Mouse (Mus musculus) stomach, embryonic 14.5 days (tissue): ENCODE measurements around the gene Ece1. TPM values are rescaled to one million over a fixed set of nuclear protein-coding genes. Genes with fewer than 3 reads are reported as not detected.

Experiments used
- ATAC-seq: fragments of 200-750 bp; cut with Nextera tagmentation; 2 replicates; pipeline ENCODE4 v1.8.0; 2017; ENCODE audit warnings: low read depth, moderate TSS enrichment; ENCODE audit not compliant: insufficient number of reproducible peaks, insufficient read depth, low FRiP score
- H3K27ac ChIP-seq: fragments of 300-500 bp; sonication (generic); 2 replicates; pipeline ENCODE4 v1.5.1; 2014; ENCODE audit warnings: mild to moderate bottlenecking, low read length, moderate library complexity, mixed read lengths
- H3K27me3 ChIP-seq: fragments of 300-500 bp; sonication (generic); 2 replicates; pipeline ENCODE4 v1.6.1; 2014; ENCODE audit warnings: low read length, control low read depth, mixed read lengths; ENCODE audit not compliant: control insufficient read depth, insufficient read depth
- H3K36me3 ChIP-seq: fragments of 300-500 bp; sonication (generic); 2 replicates; pipeline ENCODE4 v1.6.1; 2014; ENCODE audit warnings: mild to moderate bottlenecking, control low read depth, low read length, moderate library complexity, mixed read lengths; ENCODE audit not compliant: control insufficient read depth, insufficient read depth
- H3K4me1 ChIP-seq: fragments of 300-500 bp; sonication (generic); 2 replicates; pipeline ENCODE4 v1.6.1; 2014; ENCODE audit warnings: low read length, control low read depth, mixed read lengths; ENCODE audit not compliant: control insufficient read depth, insufficient read depth
- H3K4me2 ChIP-seq: fragments of 300-500 bp; sonication (generic); replicated peaks from 2 replicates; pipeline ENCODE4 v1.6.1; 2014; ENCODE audit warnings: low read depth, low read length, control low read depth
- H3K4me3 ChIP-seq: fragments of 300-500 bp; sonication (generic); 2 replicates; pipeline ENCODE4 v1.5.1; 2014; ENCODE audit warnings: low read depth, low read length, control low read depth
- H3K9ac ChIP-seq: fragments of 300-500 bp; sonication (generic); replicated peaks from 2 replicates; pipeline ENCODE4 v1.6.1; 2014; ENCODE audit warnings: low read depth, mild to moderate bottlenecking, control low read depth, low read length, moderate library complexity, mixed read lengths
- H3K9me3 ChIP-seq: fragments of 300-500 bp; sonication (generic); 2 replicates; pipeline ENCODE4 v1.6.1; 2016; ENCODE audit warnings: low read depth, low read length, control low read depth; ENCODE audit not compliant: control insufficient read depth
- WGBS: fragments of 180-500 bp; shearing (Covaris S2); extraction: QIAGEN DNeasy Blood & Tissue Kit; methylation state at CpG from one replicate; pipeline ENCODE4 v1.1.7; 2014; 5-methylcytosine and 5-hydroxymethylcytosine counted together
- polyA plus RNA-seq: library from polyadenylated mRNA; unstranded; fragments of >200 nt; fragmentation: Nextera tagmentation; extraction: Ambion mirVana; gene quantifications from 2 replicates; pipeline ENCODE4 v1.2.1, GENCODE M21; 2014

Ece1 gene
- polyA plus RNA-seq, 1 experiment from 2014 or later = 80.6 TPM

DNA sequence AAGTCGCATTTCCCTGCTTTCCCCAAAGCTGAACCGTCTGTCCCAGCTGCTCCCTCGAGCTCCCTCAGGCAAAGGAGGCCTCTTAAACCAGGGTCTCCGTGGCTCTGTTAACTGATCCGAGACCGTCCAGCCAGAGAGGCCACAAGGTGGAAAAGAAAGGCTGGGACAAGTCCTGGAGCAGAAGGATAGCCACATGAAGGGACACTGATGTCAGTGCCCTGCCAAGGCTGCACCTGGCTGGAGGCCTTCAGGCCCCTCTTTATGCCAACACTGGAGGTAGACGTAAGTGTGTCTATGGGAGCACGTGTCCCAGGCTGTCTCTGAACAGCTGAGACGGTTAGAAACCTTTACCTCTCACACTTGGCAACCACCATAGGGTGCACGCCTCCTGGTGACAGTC is 57.1 kb downstream of the Ece1 start:
- Histone ChIP-seq H3K4me1 (peaks cover 45% of the 10 kb centered on the region), H3K27ac (peak overlapping the region; percentile 92; the same call in 1 of the 2 replicates), H3K9ac (no peak overlapping the region), H3K9me3 (no peaks in the 10 kb centered on the region), H3K36me3 (peaks cover 9% of the 10 kb centered on the region), H3K4me2 (no peak overlapping the region), H3K4me3 (no peak overlapping the region), H3K27me3 (no peaks in the 10 kb centered on the region)
- ATAC-seq = no peak
- 65% methylated on average over 10 of the region's 10 CpGs for WGBS

DNA sequence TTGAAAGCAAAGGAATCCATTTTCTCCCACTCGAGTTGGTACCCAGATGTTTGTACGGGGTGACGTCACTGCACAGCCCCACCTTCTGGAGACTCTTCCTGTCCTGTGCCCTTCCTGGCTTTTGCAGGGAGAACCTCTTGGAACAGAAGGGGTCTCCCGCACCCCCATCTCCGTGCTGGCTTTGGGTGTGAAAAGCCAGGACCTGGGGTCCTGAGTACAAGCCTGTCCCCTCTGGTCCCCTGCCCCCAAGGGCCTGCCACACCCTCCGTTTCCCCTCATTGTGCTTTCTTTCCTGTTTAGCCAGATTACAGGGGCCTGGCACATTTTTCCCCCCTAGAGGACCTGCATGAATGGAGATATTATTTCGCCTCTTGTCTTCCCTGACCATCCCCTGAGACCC is 58.0 kb downstream of the Ece1 start:
- WGBS = 29% methylated on average over 7 of the region's 7 CpGs
- Histone ChIP-seq H3K27me3 (no peaks in the 10 kb centered on the region), H3K36me3 (peaks cover 9% of the 10 kb centered on the region), H3K4me3 (no peak overlapping the region), H3K4me1 (peaks cover 43% of the 10 kb centered on the region), H3K9me3 (no peaks in the 10 kb centered on the region), H3K27ac (peak overlapping the region; percentile 92), H3K4me2 (0 out of 2 replicates have a peak overlapping the region, but pooled peaks have one; percentile 1), H3K9ac (no peak overlapping the region)
- no peak; the same call in 1 of the 2 replicates for ATAC-seq

DNA sequence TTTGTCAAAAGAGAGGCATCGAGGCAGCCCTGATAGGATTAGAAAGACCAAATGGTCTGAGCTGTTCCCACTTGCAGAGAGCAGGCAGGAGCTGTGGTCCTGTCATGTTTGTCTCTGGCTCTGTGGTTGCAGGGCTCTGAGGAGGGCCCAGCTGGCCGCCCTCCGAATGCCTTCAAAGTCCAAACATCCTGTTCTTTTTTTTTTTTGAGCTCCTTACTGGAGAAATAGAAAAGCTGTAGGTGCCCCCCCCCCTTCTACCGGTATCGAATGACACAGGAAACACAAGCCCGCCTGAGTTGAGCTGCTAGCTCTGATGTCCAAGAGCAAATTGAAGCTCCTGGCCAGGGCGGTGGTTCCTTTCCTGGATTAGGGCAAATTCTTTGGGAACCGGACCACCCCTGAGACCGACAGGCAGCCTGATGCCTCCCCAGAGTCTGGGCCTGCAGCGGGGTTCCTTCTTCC is 58.5 kb downstream of the Ece1 start:
- H3K27ac ChIP-seq = peak overlapping the region; percentile 92
- H3K27me3 ChIP-seq = no peaks in the 10 kb centered on the region
- ATAC-seq = no peak
- H3K36me3 ChIP-seq = peaks cover 9% of the 10 kb centered on the region
- peaks cover 43% of the 10 kb centered on the region for H3K4me1 ChIP-seq
- peak overlapping the region; percentile 31 for H3K4me2 ChIP-seq
- peak overlapping the region; percentile 13; the same call in 1 of the 2 replicates for H3K4me3 ChIP-seq
- H3K9me3 ChIP-seq = no peaks in the 10 kb centered on the region
- no peak overlapping the region; the same call in 1 of the 2 replicates for H3K9ac ChIP-seq
- 9% methylated on average over 10 of the region's 10 CpGs for WGBS

DNA sequence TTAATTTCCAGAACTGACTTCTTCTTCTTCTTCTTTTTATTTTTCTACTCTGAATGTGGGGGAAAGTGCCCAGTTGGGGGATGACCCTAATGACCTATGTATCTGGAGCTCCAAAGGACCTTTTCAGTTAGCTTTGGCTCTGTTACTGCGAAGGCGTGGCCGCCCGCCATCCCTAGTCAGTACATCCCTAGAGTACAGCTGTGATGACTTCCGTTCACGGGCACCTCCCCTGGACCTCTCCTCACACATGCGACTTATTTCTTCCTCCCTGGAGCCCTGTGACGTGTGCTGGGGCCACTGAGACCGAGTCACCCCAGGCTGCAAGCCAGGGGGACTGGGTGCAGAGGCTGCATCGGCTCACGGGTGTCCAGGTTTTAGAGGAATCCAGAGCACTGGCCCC is 59.5 kb downstream of the Ece1 start:
- no peak overlapping the region for H3K9ac ChIP-seq
- H3K4me3 ChIP-seq = no peak overlapping the region
- peaks cover 14% of the 10 kb centered on the region for H3K36me3 ChIP-seq
- H3K4me1 ChIP-seq = peaks cover 43% of the 10 kb centered on the region
- no peak overlapping the region for H3K27ac ChIP-seq
- peak overlapping the region; percentile 16; the same call in 1 of the 2 replicates for H3K4me2 ChIP-seq
- 82% methylated on average over 11 of the region's 11 CpGs for WGBS
- no peaks in the 10 kb centered on the region for H3K9me3 ChIP-seq
- no peak for ATAC-seq
- H3K27me3 ChIP-seq = no peaks in the 10 kb centered on the region

DNA sequence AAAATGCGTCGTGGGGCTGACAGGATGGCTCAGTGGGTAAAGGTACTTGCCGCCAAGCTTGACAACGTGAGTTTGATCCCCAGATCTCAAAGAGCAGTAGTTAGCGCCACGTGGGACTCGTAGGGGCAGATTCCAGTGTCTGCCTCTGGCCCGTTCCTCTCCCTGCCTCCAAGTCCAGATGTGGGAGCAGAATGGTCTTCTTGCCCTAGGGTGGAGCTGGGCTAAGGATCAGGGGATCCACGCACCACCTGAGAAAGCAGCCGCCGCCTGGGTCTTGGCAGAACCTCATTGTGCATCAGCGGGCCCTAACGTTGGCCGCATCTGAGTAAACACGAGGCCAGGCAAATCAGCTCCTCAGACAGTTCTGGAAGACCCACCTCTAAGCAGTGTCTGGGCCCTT is 61.0 kb downstream of the Ece1 start:
- no peak overlapping the region for H3K9ac ChIP-seq
- H3K4me2 ChIP-seq = no peak overlapping the region
- peaks cover 33% of the 10 kb centered on the region for H3K4me1 ChIP-seq
- no peak for ATAC-seq
- no peaks in the 10 kb centered on the region for H3K9me3 ChIP-seq
- WGBS = 85% methylated on average over 15 of the region's 15 CpGs
- H3K4me3 ChIP-seq = no peak overlapping the region
- H3K27me3 ChIP-seq = no peaks in the 10 kb centered on the region
- H3K36me3 ChIP-seq = peaks cover 23% of the 10 kb centered on the region
- H3K27ac ChIP-seq = no peak overlapping the region

DNA sequence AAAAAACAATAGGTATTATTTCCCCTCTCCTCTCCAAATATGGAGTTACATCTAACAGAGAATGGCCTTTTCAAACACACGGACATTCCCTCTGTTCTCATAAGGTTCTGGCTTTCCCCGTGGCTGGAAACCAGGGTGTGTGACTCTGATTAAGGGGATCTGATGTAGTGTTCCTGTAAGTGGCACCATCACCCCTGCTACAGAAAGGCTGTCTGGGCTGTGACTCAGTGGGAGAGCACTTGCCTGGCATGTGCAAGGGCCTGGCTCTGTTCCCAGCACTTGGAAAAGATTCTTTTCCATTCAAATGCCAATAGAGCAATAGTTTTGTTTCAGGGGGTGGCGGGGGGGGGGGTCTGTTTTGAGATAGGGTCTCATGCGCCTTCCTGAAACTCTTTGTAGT is 63.1 kb downstream of the Ece1 start:
- Histone ChIP-seq H3K36me3 (peaks cover 24% of the 10 kb centered on the region), H3K27ac (no peak overlapping the region), H3K27me3 (no peaks in the 10 kb centered on the region), H3K4me2 (no peak overlapping the region), H3K9ac (no peak overlapping the region), H3K4me1 (peaks cover 23% of the 10 kb centered on the region), H3K4me3 (no peak overlapping the region), H3K9me3 (no peaks in the 10 kb centered on the region)
- 69% methylated on average over 4 of the region's 4 CpGs for WGBS
- ATAC-seq = no peak

DNA sequence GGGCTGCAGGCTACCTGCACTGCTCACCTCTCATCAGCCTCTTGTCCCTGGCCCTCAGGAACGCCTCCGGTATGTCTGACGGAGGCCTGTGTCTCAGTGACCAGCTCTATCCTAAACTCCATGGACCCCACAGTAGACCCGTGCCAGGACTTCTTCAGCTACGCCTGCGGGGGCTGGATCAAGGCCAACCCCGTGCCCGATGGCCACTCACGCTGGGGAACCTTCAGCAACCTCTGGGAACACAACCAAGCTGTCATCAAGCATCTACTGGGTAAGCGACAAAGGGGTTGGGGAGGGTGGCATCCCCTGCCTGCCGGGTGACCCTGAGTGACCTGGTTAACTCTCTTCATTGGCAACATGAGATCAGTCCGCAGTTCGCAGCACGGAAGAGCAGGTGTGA is 64.1 kb downstream of the Ece1 start:
- Histone ChIP-seq H3K4me3 (no peak overlapping the region), H3K36me3 (peaks cover 22% of the 10 kb centered on the region), H3K27me3 (no peaks in the 10 kb centered on the region), H3K4me2 (no peak overlapping the region), H3K9ac (no peak overlapping the region), H3K9me3 (no peaks in the 10 kb centered on the region), H3K4me1 (peaks cover 19% of the 10 kb centered on the region), H3K27ac (no peak overlapping the region)
- WGBS = 89% methylated on average over 14 of the region's 14 CpGs
- ATAC-seq = no peak

DNA sequence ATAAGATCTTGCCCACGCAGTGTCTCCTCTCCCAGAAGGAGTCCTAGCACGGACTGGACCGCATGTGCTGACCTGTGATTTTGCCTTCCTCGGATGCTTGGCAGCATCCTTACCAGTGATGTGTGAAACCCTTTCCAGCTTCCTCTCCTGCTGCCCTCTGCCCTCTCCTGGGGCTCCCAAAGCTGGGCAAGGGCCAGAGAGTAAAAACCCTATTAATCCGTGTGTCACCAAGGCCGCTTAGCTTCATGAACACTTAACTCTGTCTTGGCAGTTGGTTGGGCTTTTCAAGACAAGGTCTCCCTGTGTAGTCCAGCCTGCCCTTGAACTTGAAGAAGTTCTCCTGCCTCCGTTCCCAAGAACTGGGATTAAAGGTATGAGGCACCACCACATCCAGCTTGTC is 65.1 kb downstream of the Ece1 start:
- Histone ChIP-seq H3K4me1 (peaks cover 28% of the 10 kb centered on the region), H3K9ac (no peak overlapping the region), H3K9me3 (no peaks in the 10 kb centered on the region), H3K36me3 (peaks cover 22% of the 10 kb centered on the region), H3K4me2 (no peak overlapping the region), H3K27ac (no peak overlapping the region), H3K27me3 (no peaks in the 10 kb centered on the region), H3K4me3 (no peak overlapping the region)
- WGBS = 61% methylated on average over 7 of the region's 7 CpGs
- no peak for ATAC-seq
